Mouse (Mus musculus) megakaryocyte-erythroid progenitor cell, adult 5 weeks (primary cell): ENCODE data around the gene Olfr1258. TPM values are rescaled to one million over a fixed set of nuclear protein-coding genes. Genes with fewer than 3 reads are reported as not detected.

ENCODE experiments used
- polyA plus RNA-seq: library from polyadenylated mRNA; stranded (reverse); fragments of >175 nt; gene quantifications from 2 replicates; pipeline ENCODE4 v1.2.3, GENCODE M21; 2012

Olfr1258 gene
- polyA plus RNA-seq: 0.01 TPM in 1 of 2 replicates, not detected in the other

DNA sequence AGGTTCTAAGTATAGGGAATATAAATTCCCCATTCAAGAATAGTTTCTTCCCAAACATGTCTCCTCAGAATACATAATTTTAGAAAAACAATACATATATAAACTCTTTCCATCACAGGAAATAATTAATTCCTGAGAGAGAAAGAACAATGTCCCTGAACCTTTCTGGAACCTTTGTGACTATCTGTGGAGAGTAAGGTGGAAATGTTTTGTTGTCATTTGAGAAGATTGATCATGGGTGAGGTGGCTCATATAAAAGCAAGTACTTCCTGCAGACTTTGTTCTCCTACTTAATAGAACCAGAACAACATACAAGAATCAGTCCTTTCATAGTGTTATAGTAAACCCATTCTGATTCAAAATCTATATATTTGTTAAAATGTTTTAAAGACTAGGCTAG, at the start of gene Olfr1258:
Gene Olfr1258 (plus strand): TSS at position 301 of the 400 bp plus-strand sequence.

DNA sequence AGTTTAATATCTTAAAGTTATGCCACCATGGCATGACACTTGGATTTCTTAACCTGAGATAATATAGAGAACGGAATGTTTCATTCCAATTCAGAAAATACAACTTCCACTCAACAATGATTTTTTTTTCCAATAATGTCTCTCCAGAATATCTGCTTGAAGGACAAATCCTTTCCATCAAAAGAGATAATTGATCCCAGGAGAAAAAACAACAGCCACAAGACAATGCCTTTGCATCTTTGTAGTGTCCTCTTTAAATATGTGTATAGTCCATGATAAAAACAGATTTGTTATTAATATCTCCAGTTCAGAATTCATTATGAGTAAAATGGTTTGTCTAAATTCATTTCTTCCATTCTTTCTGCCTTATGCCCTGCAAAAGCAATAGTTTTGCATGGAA, 49.0 kb upstream of the Olfr1258 start, which contains the start of gene Olfr1257:
Gene Olfr1257 (plus strand): TSS at position 301 of the 400 bp plus-strand sequence.

DNA sequence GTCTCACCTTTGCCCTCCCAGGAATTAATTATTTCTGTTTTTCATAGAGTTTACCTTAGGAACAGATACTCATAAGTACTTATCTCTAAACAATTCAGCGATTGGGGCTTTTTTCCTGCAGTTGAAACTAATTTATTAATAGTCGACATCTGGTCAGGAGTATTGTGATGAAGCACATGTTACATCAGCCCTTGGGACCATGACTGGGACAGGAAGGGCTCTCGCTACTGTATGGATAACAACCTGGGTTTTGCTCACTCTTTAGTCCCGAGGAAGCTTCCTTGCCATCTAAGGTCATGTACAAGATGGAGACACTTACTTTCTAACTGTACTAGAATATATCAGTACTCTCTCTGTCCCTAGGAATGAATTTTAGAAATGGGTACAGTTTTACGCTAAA, 21.5 kb downstream of the Olfr1258 start, which contains the start of gene Olfr1259:
Gene Olfr1259 (minus strand): TSS at position 101 of the 400 bp plus-strand sequence.

DNA sequence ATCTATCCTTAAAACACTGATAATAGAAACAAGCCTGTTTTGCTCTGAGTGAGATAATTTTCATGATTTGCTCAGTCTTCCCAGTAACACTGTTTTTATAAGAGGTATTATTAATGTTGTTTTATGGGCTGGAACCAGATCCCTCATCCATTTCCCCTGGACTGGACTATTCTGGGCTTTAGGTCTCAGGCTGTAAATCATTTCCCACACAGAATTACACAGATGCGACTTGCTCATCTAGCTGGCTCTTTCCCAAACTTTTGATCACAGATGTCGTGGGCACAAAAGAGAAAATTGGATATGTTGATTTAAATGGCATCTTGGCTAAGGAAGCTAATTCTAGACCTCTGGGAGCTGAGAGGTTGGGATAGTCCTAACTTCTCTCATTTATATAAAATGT, 47.1 kb downstream of the Olfr1258 start, which contains the start of gene Olfr1260:
Gene Olfr1260 (plus strand): TSS at position 157 of the 400 bp plus-strand sequence.

Other genes with a start within 250 kb of the Olfr1258 start
- not detected in 2 replicates for gene Olfr1252, start 202.3 kb upstream of the Olfr1258 start, polyA plus RNA-seq
- gene Olfr1253, start 170.2 kb upstream of the Olfr1258 start, polyA plus RNA-seq: not detected in 2 replicates
- gene Olfr1254, start 133.7 kb upstream of the Olfr1258 start, polyA plus RNA-seq: not detected in 2 replicates
- gene Olfr1255, start 115.3 kb upstream of the Olfr1258 start, polyA plus RNA-seq: not detected in 2 replicates
- not detected in 2 replicates for gene Olfr1256, start 85.8 kb upstream of the Olfr1258 start, polyA plus RNA-seq
- not detected in 2 replicates for gene Olfr48, start 79.1 kb upstream of the Olfr1258 start, polyA plus RNA-seq
- not detected in 2 replicates for gene Olfr1257, start 48.9 kb upstream of the Olfr1258 start, polyA plus RNA-seq
- not detected in 2 replicates for gene Olfr1259, start 21.4 kb downstream of the Olfr1258 start, polyA plus RNA-seq
- not detected in 2 replicates for gene Olfr1260, start 47.0 kb downstream of the Olfr1258 start, polyA plus RNA-seq
- not detected in 2 replicates for gene Olfr1261, start 63.9 kb downstream of the Olfr1258 start, polyA plus RNA-seq
- gene Olfr1262, start 72.8 kb downstream of the Olfr1258 start, polyA plus RNA-seq: not detected in 2 replicates
- 0.03 TPM in 1 of 2 replicates, not detected in the other for gene Olfr1263, start 84.8 kb downstream of the Olfr1258 start, polyA plus RNA-seq
- not detected in 2 replicates for gene Olfr1264, start 98.3 kb downstream of the Olfr1258 start, polyA plus RNA-seq
- gene Olfr1265, start 108.0 kb downstream of the Olfr1258 start, polyA plus RNA-seq: not detected in 2 replicates
- 0.08 TPM in 1 of 2 replicates, not detected in the other for gene Olfr140, start 136.3 kb downstream of the Olfr1258 start, polyA plus RNA-seq
- gene Olfr1269, start 194.1 kb downstream of the Olfr1258 start, polyA plus RNA-seq: not detected in 2 replicates
- 0.02 TPM in 1 of 2 replicates, not detected in the other for gene Olfr32, start 215.0 kb downstream of the Olfr1258 start, polyA plus RNA-seq
- 0.02 TPM in 1 of 2 replicates, not detected in the other for gene Olfr1270, start 225.8 kb downstream of the Olfr1258 start, polyA plus RNA-seq